Mouse (Mus musculus): ENCODE measurements around the gene Mthfd2.

DNA sequence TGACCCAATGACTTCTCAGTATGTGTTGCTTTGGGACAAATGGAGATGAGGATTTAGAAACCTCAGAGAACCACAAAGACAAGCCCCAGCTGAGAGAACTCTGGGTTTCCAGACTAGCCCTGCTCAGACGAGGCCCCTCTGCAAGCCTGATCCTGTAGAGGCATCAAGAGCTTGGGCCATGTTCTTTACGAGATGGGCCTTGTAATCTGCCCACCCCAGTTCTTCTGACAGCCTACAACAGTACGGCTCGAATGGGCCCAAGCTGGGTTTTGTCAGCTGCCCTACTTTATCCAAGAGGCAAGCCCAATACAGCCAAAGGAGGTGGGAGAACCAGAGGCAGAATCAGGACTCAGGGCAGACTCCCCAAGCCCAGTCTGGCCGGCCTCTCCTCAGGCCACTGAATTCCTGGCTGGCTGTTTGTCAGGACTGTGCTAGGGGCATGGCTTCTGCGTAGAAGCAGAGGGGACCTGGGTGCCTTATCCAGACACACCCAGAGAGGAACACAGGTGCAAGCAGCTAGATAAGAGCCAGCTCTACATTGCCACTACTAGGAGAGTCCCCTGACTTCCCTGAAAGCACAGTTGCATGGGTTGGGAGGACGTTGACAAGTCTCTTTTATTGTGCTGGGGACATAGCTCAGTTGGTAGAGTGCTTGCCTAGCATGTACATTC lies 25.9 kb upstream of the Mthfd2 start:
- TF ChIP-seq POLR2A (IDR thresholded peaks at IDR 0.05; ENCODE audit: low read depth, low read length) (no peak), CTCF (IDR thresholded peaks at IDR 0.05; ENCODE audit: extremely low read depth, insufficient read depth, insufficient read length, insufficient replicate concordance) (no peak)
